Mouse (Mus musculus) G1E-ER4 (cell line): Measurements from ENCODE around the gene Atp6v1d. TPM values are rescaled to one million over a fixed set of nuclear protein-coding genes. Genes with fewer than 3 reads are reported as not detected.

ENCODE experiments used
- GATA1 ChIP-seq: IDR thresholded peaks from one replicate; pipeline ENCODE4 v1.8.0; 2012; ENCODE audit warnings: low read length, inconsistent platforms
- polyA plus RNA-seq: library from polyadenylated mRNA; stranded (reverse); fragments of >175 nt; gene quantifications from 2 replicates; pipeline ENCODE4 v1.2.3, GENCODE M21; 2012

Atp6v1d gene
- polyA plus RNA-seq: 4.3 and 4.7 TPM in 2 replicates

DNA sequence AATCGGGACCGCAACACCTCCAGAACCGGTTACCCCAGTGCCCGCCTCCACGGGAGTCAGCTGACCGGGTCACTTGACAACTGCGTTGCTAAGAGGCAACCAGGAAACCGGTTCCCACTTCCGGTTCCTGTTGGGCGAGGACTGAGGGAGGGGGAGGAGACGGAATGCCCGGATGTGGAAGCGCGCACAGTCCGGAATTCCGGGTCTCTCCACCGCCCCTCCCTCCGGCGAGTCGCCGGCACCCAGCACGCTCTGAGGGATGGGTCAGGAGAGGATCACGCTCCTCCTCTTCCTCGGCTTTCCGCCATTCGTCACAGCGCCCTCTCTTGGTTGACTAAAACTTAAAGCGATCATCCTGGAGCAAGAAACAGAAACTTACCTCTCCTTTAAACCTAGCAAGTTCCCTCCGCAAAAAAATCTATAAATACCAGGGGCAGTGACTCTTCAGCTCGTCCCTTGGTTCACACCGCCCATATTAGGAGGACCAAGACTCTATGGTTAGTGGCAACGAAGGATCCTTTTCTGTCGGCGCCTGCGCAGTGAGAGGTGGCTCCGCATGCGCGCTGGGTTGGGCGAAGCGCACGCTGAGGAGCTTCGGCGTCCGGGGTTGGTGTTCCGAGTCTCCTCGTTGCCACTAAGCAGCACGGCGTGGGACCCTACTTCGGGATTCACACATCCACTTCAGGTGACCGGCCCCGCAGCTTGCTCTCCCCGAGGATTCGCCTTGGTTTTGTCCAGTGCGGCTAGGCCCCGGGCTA lies at the start of gene Atp6v1d, which contains the start of gene Eif2s1:
Gene Atp6v1d (minus strand): TSS at position 143 of the 758 bp plus-strand sequence.
Gene Eif2s1 (plus strand): TSS at position 324 of the 758 bp plus-strand sequence.
- TF ChIP-seq GATA1: no peak

DNA sequence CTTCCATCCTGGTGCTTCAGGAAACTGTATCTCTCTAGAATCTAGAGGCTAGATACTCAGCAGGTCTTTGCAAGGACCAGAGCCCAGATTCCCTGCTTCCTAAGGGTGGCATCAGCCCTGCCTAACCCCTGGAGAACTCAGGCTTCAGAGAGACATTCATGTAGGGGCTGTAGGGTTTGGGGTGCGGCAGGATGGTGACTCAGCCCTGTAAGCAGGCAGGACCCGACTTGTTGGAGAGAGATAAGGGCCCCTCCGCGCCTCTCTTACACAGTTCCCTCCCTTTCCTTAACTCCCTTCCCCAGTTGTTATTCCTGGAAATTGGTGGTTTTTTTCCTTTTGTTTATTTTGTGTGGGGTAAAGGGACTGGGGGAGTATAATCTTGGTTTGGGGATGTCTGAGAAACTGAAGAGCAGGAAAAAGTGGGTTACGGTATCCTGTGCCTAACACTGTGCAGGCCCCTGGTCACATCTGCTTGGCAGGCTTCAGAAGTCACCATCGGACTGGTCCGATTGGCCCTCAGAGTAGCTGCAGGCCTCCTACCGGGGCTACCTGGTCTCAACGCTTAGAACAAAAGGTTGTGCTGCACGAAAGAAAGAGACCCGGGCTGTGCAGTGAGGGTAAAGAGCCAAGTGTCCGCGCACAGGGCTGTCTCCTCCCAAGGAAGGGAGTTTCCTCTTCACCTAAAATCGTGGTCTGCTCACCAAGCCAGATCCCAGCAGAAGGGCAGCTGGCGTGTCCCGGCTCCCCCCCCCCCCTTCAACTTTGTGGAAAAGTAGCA lies 49.4 kb upstream of the Atp6v1d start:
- no peak for TF ChIP-seq GATA1

DNA sequence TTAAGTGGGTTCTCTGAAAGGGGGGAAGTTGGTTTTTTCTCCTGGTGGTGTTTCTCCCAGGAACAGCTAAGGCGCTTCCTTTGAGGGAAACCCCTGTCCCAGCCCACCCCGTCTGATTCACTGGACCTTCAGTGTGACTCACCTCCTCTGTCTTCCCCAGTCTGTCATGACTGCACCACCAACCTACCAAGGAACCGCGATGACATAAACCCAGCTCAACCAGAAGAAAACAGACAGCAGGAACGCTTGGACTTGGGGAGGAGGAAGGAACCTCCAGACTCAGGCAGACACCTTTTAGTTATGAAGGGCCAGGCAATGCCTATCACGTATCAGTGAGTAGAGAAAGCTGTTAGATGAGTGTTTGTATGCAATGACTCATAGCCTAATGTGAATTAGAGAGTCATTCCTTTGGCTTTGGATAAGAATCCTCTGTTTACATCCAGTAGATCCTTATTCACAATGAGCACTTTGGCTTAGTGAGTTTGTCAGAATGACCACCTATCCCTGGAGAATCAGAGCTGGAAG lies 46.7 kb upstream of the Atp6v1d start:
- no peak for TF ChIP-seq GATA1

DNA sequence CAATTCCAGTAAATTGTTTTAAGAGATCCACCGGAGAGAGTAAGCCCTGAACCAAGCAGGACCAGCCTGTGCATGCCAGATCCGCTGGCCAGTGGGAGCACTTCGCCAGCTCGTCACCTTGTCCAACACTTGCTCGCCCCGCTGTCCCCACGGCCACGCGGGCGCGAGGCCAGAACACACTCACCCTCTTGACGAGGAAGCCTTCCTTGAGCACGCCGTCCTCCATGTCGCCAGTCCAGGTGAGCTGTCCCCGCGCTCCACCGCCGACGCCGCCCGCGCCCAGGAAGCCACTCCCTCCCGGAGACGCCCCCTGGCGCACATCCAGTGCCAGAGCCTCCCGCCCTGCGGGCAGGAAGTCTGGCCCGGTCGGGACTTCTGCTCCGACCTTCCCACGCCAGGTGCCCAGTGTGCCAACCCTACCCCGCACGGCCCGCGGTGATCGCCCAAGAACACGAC lies 45.3 kb upstream of the Atp6v1d start, which contains the start of gene Plek2:
Gene Plek2 (minus strand): TSS at position 258 of the 456 bp plus-strand sequence.
- no peak for TF ChIP-seq GATA1

DNA sequence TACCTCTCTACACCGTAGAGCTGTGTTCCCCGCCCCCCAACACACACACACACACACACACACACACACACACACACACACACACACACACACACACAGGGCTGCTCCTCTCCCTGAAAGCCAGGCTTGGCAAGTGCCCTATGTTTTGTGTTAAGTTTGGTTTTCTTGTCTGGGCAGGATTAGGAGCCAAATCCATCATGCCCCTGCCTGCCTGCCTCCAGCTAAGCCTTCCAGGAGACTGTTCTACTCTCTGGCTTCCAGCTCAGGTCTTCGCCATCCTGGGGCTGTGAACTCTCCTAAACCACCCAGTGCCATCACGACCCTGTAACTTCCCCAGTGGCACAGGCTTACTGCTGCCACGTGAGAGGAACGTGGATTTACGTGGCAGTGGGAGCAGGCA lies 43.1 kb upstream of the Atp6v1d start:
- TF ChIP-seq GATA1: no peak

DNA sequence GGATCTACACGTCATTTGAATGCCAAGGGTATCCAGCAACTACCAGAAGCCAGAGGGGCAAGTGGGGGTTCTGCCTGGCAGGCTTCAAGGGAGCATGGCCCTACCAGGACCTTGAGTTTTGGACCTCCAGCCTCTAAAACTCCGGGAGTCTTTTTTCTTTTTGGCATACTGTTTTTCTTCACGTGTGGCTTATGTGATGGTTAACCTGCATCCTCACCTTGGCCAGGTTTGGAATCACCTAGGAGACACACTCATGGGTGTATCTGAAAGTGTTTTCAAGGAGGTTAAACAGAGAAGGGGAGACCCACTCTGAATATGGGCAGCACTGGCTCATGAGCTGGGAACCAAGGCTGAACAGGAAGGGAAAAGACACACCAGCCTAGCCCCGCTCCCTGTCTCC lies 41.9 kb upstream of the Atp6v1d start:
- TF ChIP-seq GATA1: no peak

DNA sequence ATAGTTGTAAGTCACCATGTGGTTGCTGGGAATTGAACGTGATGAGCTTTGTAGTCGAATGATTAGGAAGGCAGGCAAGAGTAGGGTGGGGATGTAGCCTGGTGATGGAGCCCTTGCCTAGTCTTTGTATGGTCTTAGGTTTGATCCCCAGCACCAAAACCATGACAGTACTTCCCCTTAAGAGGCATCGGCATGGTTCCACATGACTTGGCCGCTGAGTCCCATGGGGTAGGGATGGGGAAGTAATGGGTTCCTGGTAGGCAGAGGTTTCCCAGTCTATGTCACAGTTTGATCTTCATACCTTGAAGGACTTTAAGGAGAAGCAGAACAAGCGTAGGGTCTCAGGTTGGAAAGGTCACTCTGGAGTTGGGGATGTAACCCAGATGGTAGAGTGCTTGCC lies 40.0 kb upstream of the Atp6v1d start:
- TF ChIP-seq GATA1: no peak

DNA sequence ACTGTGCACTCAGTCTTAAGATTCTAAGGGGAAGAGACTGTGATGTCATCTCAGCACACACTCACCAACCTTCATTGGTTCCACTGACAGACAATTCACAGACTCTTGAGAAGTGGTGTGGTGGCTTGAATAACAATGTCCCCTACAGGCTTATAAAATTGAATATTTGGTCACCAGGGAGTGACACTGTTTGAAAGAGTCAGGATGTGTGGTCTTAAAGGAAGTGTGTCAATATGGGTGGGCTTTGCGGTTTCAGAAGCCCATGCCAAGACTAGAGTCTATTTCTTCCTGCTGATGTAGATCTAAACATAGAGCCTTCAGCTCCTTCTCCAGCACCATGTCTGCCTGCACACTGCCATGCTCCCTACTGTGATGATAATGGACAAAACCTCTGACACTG lies 36.4 kb upstream of the Atp6v1d start:
- no peak for TF ChIP-seq GATA1

DNA sequence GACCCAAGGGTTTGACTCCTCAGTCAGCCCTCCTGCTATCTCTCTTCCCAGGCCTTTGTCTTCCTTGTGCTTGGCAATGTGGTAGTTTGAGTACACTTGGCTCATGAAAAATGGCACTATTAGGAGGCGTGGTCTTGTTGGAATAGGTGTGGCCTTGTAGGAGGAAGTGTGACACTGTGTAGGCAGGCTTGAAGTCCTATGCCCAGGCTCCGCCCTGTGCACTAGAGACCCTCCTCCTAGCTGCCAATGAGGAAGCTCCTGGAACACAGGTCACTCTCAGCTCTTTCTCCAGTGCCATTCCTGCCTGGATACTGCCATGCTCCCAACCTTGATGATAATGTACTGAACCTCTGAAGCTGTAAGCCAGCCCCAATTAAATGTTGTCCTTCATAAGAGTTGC lies 29.7 kb upstream of the Atp6v1d start:
- no peak for TF ChIP-seq GATA1

DNA sequence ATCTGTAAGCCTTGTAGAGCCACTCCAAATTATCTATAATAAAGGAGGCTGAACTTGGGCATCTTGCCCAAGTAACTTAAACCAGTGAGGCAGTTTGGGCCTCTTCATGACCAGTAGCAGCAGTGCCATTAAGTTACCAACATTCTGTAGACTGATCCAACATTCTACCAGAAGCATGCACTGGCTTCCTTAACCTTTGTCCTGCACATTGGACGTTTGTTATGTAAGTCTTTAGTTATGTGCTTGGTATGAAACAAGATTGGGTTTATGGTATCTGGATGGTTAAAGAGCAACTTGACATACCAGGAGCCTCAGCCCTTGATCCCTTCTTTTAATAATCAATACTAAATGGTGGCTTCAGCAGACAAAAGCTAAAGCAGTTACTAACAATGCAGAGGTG lies 28.6 kb upstream of the Atp6v1d start:
- TF ChIP-seq GATA1: no peak

- TF ChIP-seq GATA1: no peak
These were observed 13.1 kb upstream of the Atp6v1d start for GRCm38 (mm10) chr12:78874581-78874980.

GRCm38 (mm10) chr12:78868115-78868514 lies 6.7 kb upstream of the Atp6v1d start:
- no peak for TF ChIP-seq GATA1

DNA sequence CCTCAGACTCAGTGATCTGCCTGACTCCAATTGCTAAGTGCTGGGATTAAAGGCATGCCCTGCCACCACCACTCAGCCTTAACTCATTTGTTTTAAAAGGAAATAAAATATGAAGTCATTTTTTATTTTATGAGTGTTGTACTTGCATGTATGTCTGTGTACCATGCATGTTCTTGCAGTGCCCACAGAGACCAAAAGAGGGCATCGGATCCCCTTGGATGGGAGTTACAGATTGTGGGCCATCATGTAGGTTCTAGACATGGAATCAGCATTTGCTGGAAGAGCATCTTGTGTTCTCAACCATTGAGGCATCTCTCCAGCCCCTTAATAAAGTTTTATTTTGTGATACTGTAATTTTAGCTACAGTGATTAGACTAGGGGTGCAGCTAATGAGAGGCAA lies 4.0 kb upstream of the Atp6v1d start:
- no peak for TF ChIP-seq GATA1

GRCm38 (mm10) chr12:78862254-78862730 lies 854 bp upstream of the Atp6v1d start:
- TF ChIP-seq GATA1: no peak

GRCm38 (mm10) chr12:78860921-78861495 lies 430 bp downstream of the Atp6v1d start:
- no peak for TF ChIP-seq GATA1

- no peak for TF ChIP-seq GATA1
These were observed 13.2 kb downstream of the Atp6v1d start for GRCm38 (mm10) chr12:78848246-78848645.
